Mouse (Mus musculus): ENCODE data around the gene Zbed5. TPM values are rescaled to one million over a fixed set of nuclear protein-coding genes. Genes with fewer than 3 reads are reported as not detected.
"Not testable (repeated sequence)": the region's sequence is repeated elsewhere in the genome, so short reads cannot be mapped to it uniquely, and the experiment has no call there.

The Zbed5 gene
- total RNA-seq, 4 experiments from 2014 or later: 7.0 to 7.7 (median 7.2) TPM

- DNase-seq (ENCODE audit: low spot score in 2 of 2): peak; percentile 76 to 88
These were observed 12.9 kb downstream of the Zbed5 start, which contains the start of gene Nupr1l for GRCm38 (mm10) chr5:129908242-129908965. Gene Nupr1l (plus strand): TSS chr5:129908540.

GRCm38 (mm10) chr5:129909147-129909546 lies 13.6 kb downstream of the Zbed5 start:
- no peak for DNase-seq (ENCODE audit: low spot score in 2 of 2)

- DNase-seq (ENCODE audit: low spot score in 2 of 2): no peak
These were observed 14.1 kb downstream of the Zbed5 start for GRCm38 (mm10) chr5:129909591-129909990.

- DNase-seq (ENCODE audit: low spot score in 2 of 2): no peak
These were observed 18.5 kb downstream of the Zbed5 start for GRCm38 (mm10) chr5:129914024-129914423.

GRCm38 (mm10) chr5:129915491-129915890 lies 20.0 kb downstream of the Zbed5 start:
- not testable (repeated sequence) for DNase-seq (ENCODE audit: low spot score in 2 of 2)

GRCm38 (mm10) chr5:129918065-129918651 lies 22.6 kb downstream of the Zbed5 start:
- DNase-seq (ENCODE audit: low spot score in 2 of 2): no peak

GRCm38 (mm10) chr5:129918752-129919151 lies 23.2 kb downstream of the Zbed5 start:
- DNase-seq (ENCODE audit: low spot score in 2 of 2): no peak

- DNase-seq (ENCODE audit: low spot score in 2 of 2): no peak
These were observed 23.8 kb downstream of the Zbed5 start for GRCm38 (mm10) chr5:129919320-129919719.

GRCm38 (mm10) chr5:129921972-129922371 lies 26.4 kb downstream of the Zbed5 start:
- DNase-seq (ENCODE audit: low spot score in 2 of 2): no peak

- no peak for DNase-seq (ENCODE audit: low spot score in 2 of 2)
These were observed 29.4 kb downstream of the Zbed5 start for GRCm38 (mm10) chr5:129924820-129925452.

GRCm38 (mm10) chr5:129925933-129926332 lies 30.4 kb downstream of the Zbed5 start:
- DNase-seq (ENCODE audit: low spot score in 2 of 2): no peak

GRCm38 (mm10) chr5:129929924-129930855 lies 34.7 kb downstream of the Zbed5 start:
- DNase-seq (ENCODE audit: low spot score in 2 of 2): no peak

- DNase-seq (ENCODE audit: low spot score in 2 of 2): no peak
These were observed 41.4 kb downstream of the Zbed5 start for GRCm38 (mm10) chr5:129936941-129937340.

GRCm38 (mm10) chr5:129940281-129940680 lies 44.8 kb downstream of the Zbed5 start:
- no peak for DNase-seq (ENCODE audit: low spot score in 2 of 2)

- DNase-seq (ENCODE audit: low spot score in 2 of 2): no peak
These were observed 45.4 kb downstream of the Zbed5 start for GRCm38 (mm10) chr5:129940736-129941494.

GRCm38 (mm10) chr5:129941495-129942045 lies 46.0 kb downstream of the Zbed5 start, which contains the start of gene Vkorc1l1:
Gene Vkorc1l1 (plus strand): TSS chr5:129941970.
- peak; percentile 97 to 98 for DNase-seq (ENCODE audit: low spot score in 2 of 2)

- peak; percentile 12 to 24 for DNase-seq (ENCODE audit: low spot score in 2 of 2)
These were observed 46.8 kb downstream of the Zbed5 start for GRCm38 (mm10) chr5:129942073-129942939.

GRCm38 (mm10) chr5:129943402-129943801 lies 47.9 kb downstream of the Zbed5 start:
- DNase-seq (ENCODE audit: low spot score in 2 of 2): no peak

GRCm38 (mm10) chr5:129947528-129948033 lies 52.1 kb downstream of the Zbed5 start:
- DNase-seq (ENCODE audit: low spot score in 2 of 2): no peak
